Mouse (Mus musculus) CH12.LX (cell line): ENCODE data around the gene Phtf2.

ENCODE experiments used
- BHLHE40 ChIP-seq: IDR thresholded peaks from 2 replicates; pipeline ENCODE4 v1.6.1; 2011; ENCODE audit warnings: mild to moderate bottlenecking, low read depth, low read length, improper control_type of control experiment
- CTCF ChIP-seq, 2 experiments: IDR thresholded peaks in 1 of 2; conservative IDR thresholded peaks in 1 of 2; 2 replicates each; pipeline ENCODE4 v1.5.1; 2011 to 2012; ENCODE audit warnings: low read depth in 2 of 2, low read length in 2 of 2, improper control_type of control experiment in 1 of 2, inconsistent platforms in 1 of 2, mild to moderate bottlenecking in 1 of 2, moderate library complexity in 1 of 2
- EP300 ChIP-seq: IDR thresholded peaks from 2 replicates; pipeline ENCODE4 v1.6.1; 2011; ENCODE audit warnings: low read length, improper control_type of control experiment
- GABPA ChIP-seq: IDR thresholded peaks from 2 replicates; pipeline ENCODE4 v1.6.1; 2012; ENCODE audit warnings: low read depth, low read length, improper control_type of control experiment, inconsistent platforms; ENCODE audit not compliant: insufficient replicate concordance
- IRF4 ChIP-seq: IDR thresholded peaks from 2 replicates; pipeline ENCODE4 v1.6.1; 2014; ENCODE audit warnings: low read depth, mild to moderate bottlenecking, inconsistent platforms, low read length, improper control_type of control experiment
- POLR2A ChIP-seq: IDR thresholded peaks from 2 replicates; pipeline ENCODE4 v1.6.1; 2011; ENCODE audit warnings: low read depth, mild to moderate bottlenecking, improper control_type of control experiment, low read length
- SIN3A ChIP-seq: IDR thresholded peaks from 2 replicates; pipeline ENCODE4 v1.6.1; 2012; ENCODE audit warnings: low read length, improper control_type of control experiment, inconsistent platforms
- ZC3H11A ChIP-seq: IDR thresholded peaks from 2 replicates; pipeline ENCODE4 v1.6.1; 2012; ENCODE audit warnings: low read depth, mild to moderate bottlenecking, inconsistent platforms, low read length, improper control_type of control experiment
- ZNF384 ChIP-seq: IDR thresholded peaks from 2 replicates; pipeline ENCODE4 v1.6.1; 2012; ENCODE audit warnings: low read depth, low read length, improper control_type of control experiment, inconsistent platforms

GRCm38 (mm10) chr5:20810449-20810848, 71.5 kb downstream of the Phtf2 start:
- TF ChIP-seq CTCF (conservative IDR thresholded peaks at IDR 0.05 in 1 of 2, IDR thresholded peaks at IDR 0.05 in 1 of 2; ENCODE audit: low read depth in 2 of 2, low read length in 2 of 2) (no peak), ZC3H11A (no peak), EP300 (no peak), POLR2A (no peak), GABPA (no peak), ZNF384 (no peak), IRF4 (no peak), BHLHE40 (no peak), SIN3A (no peak)
